Mouse (Mus musculus): Measurements from ENCODE around the gene Rnf123.

GRCm38 (mm10) chr9:108044751-108045492 lies 38.2 kb downstream of the Rnf123 start:
- TF ChIP-seq CTCF (IDR thresholded peaks at IDR 0.05; ENCODE audit: low read depth) (peak; percentile 54), EP300 (IDR thresholded peaks at IDR 0.05; ENCODE audit: low read depth) (no peak)

All from liver, embryonic 14.5 days (tissue).